18 mouse cellular contexts compared by ENCODE assay signal in genomic region chr8:9025872-9026271, GRCm38 (mm10).
DNase-seq lines count a peak whose midpoint lies in the region; ATAC-seq and TF ChIP-seq lines count a peak whose summit lies in the region.
"Had no signal": no experiment of that assay in that cellular context is flagged by ENCODE, and none has a peak within 500 bp of the region (broad histone marks: within the 10 kb centered on the region; RNA-seq: fewer than 3 reads in every experiment).

No protein-coding gene starts in this region.

- no peaks in the 10 kb centered on the region for H3K4me1 ChIP-seq in intestine, embryonic 14.5 days (replicated peaks; ENCODE audit: control insufficient read depth, insufficient read depth, low read length)
- H3K4me1 ChIP-seq in intestine, postnatal 0 days (replicated peaks; ENCODE audit: control insufficient read depth, insufficient read depth, low read length) = no peaks in the 10 kb centered on the region
- peaks cover 2% of the 10 kb centered on the region; the same call in 1 of the 2 replicates for H3K4me1 ChIP-seq in liver, adult 2 months (ENCODE audit: control insufficient read depth, insufficient read depth, low read length)
- no peaks in the 10 kb centered on the region for H3K4me1 ChIP-seq in liver, postnatal 0 days (ENCODE audit: insufficient read depth)
- H3K4me1 ChIP-seq in intestine, embryonic 16.5 days (ENCODE audit: control insufficient read depth, insufficient read depth, low read length) = no peaks in the 10 kb centered on the region; the same call in 1 of the 2 replicates
- H3K4me1 ChIP-seq: embryonic facial prominence, embryonic 12.5 days; forebrain, embryonic 13.5 days; forebrain, embryonic 15.5 days had no signal

- no peak for TF ChIP-seq CTCF in intestine, postnatal 0 days (IDR thresholded peaks at IDR 0.05; ENCODE audit: low read depth)
- TF ChIP-seq CTCF in liver, adult 2 months (IDR thresholded peaks at IDR 0.05; ENCODE audit: low read depth, low read length) = no peak
- no peak for TF ChIP-seq CTCF in liver, postnatal 0 days (IDR thresholded peaks at IDR 0.05; ENCODE audit: low read depth)

- peak; percentile 66; the same call in 1 of the 2 replicates for ATAC-seq in intestine, embryonic 14.5 days (replicated peaks; ENCODE audit: low FRiP score, low TSS enrichment, low read depth)
- ATAC-seq in intestine, postnatal 0 days = no peak
- no peak for ATAC-seq in liver, postnatal 0 days
- peak; percentile 75 for ATAC-seq in intestine, embryonic 16.5 days
- no peak for ATAC-seq in activated CD4-positive, CD25-positive, alpha-beta regulatory T cell, adult 4 months
- ATAC-seq: forebrain, embryonic 13.5 days; forebrain, embryonic 15.5 days had no signal

- H3K9me3 ChIP-seq in intestine, embryonic 14.5 days (ENCODE audit: control insufficient read depth, low read length) = no peaks in the 10 kb centered on the region
- no peaks in the 10 kb centered on the region for H3K9me3 ChIP-seq in intestine, postnatal 0 days (ENCODE audit: control insufficient read depth)
- no peaks in the 10 kb centered on the region for H3K9me3 ChIP-seq in liver, postnatal 0 days (ENCODE audit: low read length)
- H3K9me3 ChIP-seq in intestine, embryonic 16.5 days (ENCODE audit: control insufficient read depth, low read length) = no peaks in the 10 kb centered on the region
- H3K9me3 ChIP-seq: embryonic facial prominence, embryonic 10.5 days; embryonic facial prominence, embryonic 12.5 days; forebrain, embryonic 13.5 days; forebrain, embryonic 15.5 days had no signal

- H3K27me3 ChIP-seq in intestine, embryonic 14.5 days (replicated peaks; ENCODE audit: control insufficient read depth, insufficient read depth, low read length) = no peaks in the 10 kb centered on the region
- no peaks in the 10 kb centered on the region for H3K27me3 ChIP-seq in intestine, postnatal 0 days (replicated peaks; ENCODE audit: control insufficient read depth, insufficient read depth, low read length)
- H3K27me3 ChIP-seq in liver, adult 2 months (ENCODE audit: control insufficient read depth, insufficient read depth, low read length) = no peaks in the 10 kb centered on the region
- no peaks in the 10 kb centered on the region for H3K27me3 ChIP-seq in liver, postnatal 0 days (ENCODE audit: insufficient read depth, low read length)
- no peaks in the 10 kb centered on the region for H3K27me3 ChIP-seq in intestine, embryonic 16.5 days (replicated peaks; ENCODE audit: control insufficient read depth, insufficient read depth, low read length)
- H3K27me3 ChIP-seq: embryonic facial prominence, embryonic 12.5 days; forebrain, embryonic 13.5 days; forebrain, embryonic 15.5 days had no signal

- TF ChIP-seq POLR2A in liver, adult 2 months (IDR thresholded peaks at IDR 0.05; ENCODE audit: extremely low read depth, insufficient read depth, low read length) = no peak

- no peak overlapping the region for H3K27ac ChIP-seq in intestine, embryonic 14.5 days (ENCODE audit: low read depth)
- H3K27ac ChIP-seq in intestine, postnatal 0 days (ENCODE audit: low read depth, low read length) = no peak overlapping the region
- H3K27ac ChIP-seq in liver, adult 2 months (replicated peaks; ENCODE audit: insufficient read depth, low read depth, low read length) = no peak overlapping the region
- H3K27ac ChIP-seq in liver, postnatal 0 days (ENCODE audit: low read depth) = no peak overlapping the region
- no peak overlapping the region for H3K27ac ChIP-seq in intestine, embryonic 16.5 days (ENCODE audit: low read length)
- H3K27ac ChIP-seq: embryonic facial prominence, embryonic 10.5 days; embryonic facial prominence, embryonic 12.5 days; forebrain, embryonic 13.5 days; forebrain, embryonic 15.5 days had no signal

- no peak overlapping the region for H3K4me2 ChIP-seq in intestine, embryonic 14.5 days (ENCODE audit: low read length)
- H3K4me2 ChIP-seq in intestine, postnatal 0 days (replicated peaks; ENCODE audit: low read depth) = no peak overlapping the region
- no peak overlapping the region for H3K4me2 ChIP-seq in liver, postnatal 0 days (ENCODE audit: low read depth, low read length)
- H3K4me2 ChIP-seq in intestine, embryonic 16.5 days (ENCODE audit: low read depth, low read length) = no peak overlapping the region
- H3K4me2 ChIP-seq: embryonic facial prominence, embryonic 12.5 days; forebrain, embryonic 13.5 days; forebrain, embryonic 15.5 days had no signal

- no peak overlapping the region for H3K9ac ChIP-seq in intestine, embryonic 14.5 days (ENCODE audit: low read length)
- H3K9ac ChIP-seq in intestine, postnatal 0 days (ENCODE audit: low read depth, low read length) = no peak overlapping the region
- no peak overlapping the region for H3K9ac ChIP-seq in liver, adult 2 months (ENCODE audit: low read depth, low read length)
- no peak overlapping the region for H3K9ac ChIP-seq in liver, postnatal 0 days (replicated peaks)
- no peak overlapping the region for H3K9ac ChIP-seq in intestine, embryonic 16.5 days (ENCODE audit: low read depth, low read length)
- H3K9ac ChIP-seq: embryonic facial prominence, embryonic 12.5 days; forebrain, embryonic 13.5 days; forebrain, embryonic 15.5 days had no signal

- no peaks in the 10 kb centered on the region for H3K79me2 ChIP-seq in liver, adult 2 months (ENCODE audit: control insufficient read depth, insufficient read depth, low read length)

- no peak for TF ChIP-seq EP300 in liver, postnatal 0 days (IDR thresholded peaks at IDR 0.05; ENCODE audit: low read depth)

- H3K4me3 ChIP-seq in intestine, embryonic 14.5 days (ENCODE audit: low read depth, low read length) = no peak overlapping the region
- H3K4me3 ChIP-seq in intestine, postnatal 0 days (ENCODE audit: low read depth, low read length) = no peak overlapping the region
- H3K4me3 ChIP-seq in liver, adult 2 months (ENCODE audit: insufficient read depth, low read depth, low read length) = no peak overlapping the region
- H3K4me3 ChIP-seq in liver, postnatal 0 days (ENCODE audit: low read depth, low read length) = no peak overlapping the region
- no peak overlapping the region for H3K4me3 ChIP-seq in intestine, embryonic 16.5 days (ENCODE audit: low read length)
- H3K4me3 ChIP-seq: embryonic facial prominence, embryonic 10.5 days; embryonic facial prominence, embryonic 12.5 days; forebrain, embryonic 13.5 days; forebrain, embryonic 15.5 days had no signal

- WGBS in intestine, embryonic 14.5 days = 49% methylated on average over 3 of the region's 3 CpGs
- WGBS in intestine, postnatal 0 days = 36% methylated on average over 3 of the region's 3 CpGs
- 41% methylated on average over 3 of the region's 3 CpGs for WGBS in liver, adult 2 months
- WGBS in liver, postnatal 0 days (ENCODE audit: insufficient replicate concordance) = 60% methylated on average over 3 of the region's 3 CpGs
- WGBS in intestine, embryonic 16.5 days = 58% methylated on average over 3 of the region's 3 CpGs

- no peak for DNase-seq in intestine, embryonic 14.5 days (ENCODE audit: low spot score)
- DNase-seq in liver, adult 2 months (ENCODE audit: extremely low read depth, low read depth, low spot score) = peak; percentile 14
- no peak for DNase-seq in liver, postnatal 0 days
- no peak for DNase-seq in frontal cortex, postnatal 36 days (ENCODE audit: low spot score in 2 of 2)
- DNase-seq: adrenal gland, adult 8-10 months; adrenal gland, postnatal 14 days; adrenal gland, postnatal 36 days; cerebellum, adult 11-12 months; cerebellum, adult 2 months; cerebellum, adult 9-10 months; cerebellum, postnatal 25 days had no signal

- H3K36me3 ChIP-seq in intestine, embryonic 14.5 days (ENCODE audit: control insufficient read depth, insufficient read depth, low read length) = no peaks in the 10 kb centered on the region
- no peaks in the 10 kb centered on the region for H3K36me3 ChIP-seq in intestine, postnatal 0 days (ENCODE audit: control insufficient read depth, insufficient read depth)
- no peaks in the 10 kb centered on the region for H3K36me3 ChIP-seq in liver, adult 2 months (ENCODE audit: control insufficient read depth, insufficient read depth, low read length)
- H3K36me3 ChIP-seq in liver, postnatal 0 days (replicated peaks; ENCODE audit: insufficient read depth, low read length) = no peaks in the 10 kb centered on the region
- H3K36me3 ChIP-seq in intestine, embryonic 16.5 days (ENCODE audit: control insufficient read depth, insufficient read depth, low read length) = no peaks in the 10 kb centered on the region
- H3K36me3 ChIP-seq: embryonic facial prominence, embryonic 10.5 days; embryonic facial prominence, embryonic 12.5 days; forebrain, embryonic 15.5 days had no signal

Comparison
In these comparisons a context has a peak if more than half of its experiments do, and no peak if none do; other contexts are left out.
1. ATAC-seq: peak in intestine, embryonic 14.5 days (single experiment) and intestine, embryonic 16.5 days (single experiment); none in intestine, postnatal 0 days (single experiment), liver, postnatal 0 days (single experiment) and activated CD4-positive, CD25-positive, alpha-beta regulatory T cell, adult 4 months (single experiment).